Mouse (Mus musculus) stomach, embryonic 14.5 days (tissue): Measurements from ENCODE around the gene Dhrs1. TPM values are rescaled to one million over a fixed set of nuclear protein-coding genes. Genes with fewer than 3 reads are reported as not detected.
A peak's percentile ranks its signal among the peaks of the same experiment; 100 is the strongest.

Source experiments
- ATAC-seq: fragments of 200-750 bp; cut with Nextera tagmentation; 2 replicates; pipeline ENCODE4 v1.8.0; 2017; ENCODE audit warnings: low read depth, moderate TSS enrichment; ENCODE audit not compliant: insufficient number of reproducible peaks, insufficient read depth, low FRiP score
- H3K27ac ChIP-seq: fragments of 300-500 bp; sonication (generic); 2 replicates; pipeline ENCODE4 v1.5.1; 2014; ENCODE audit warnings: mild to moderate bottlenecking, low read length, moderate library complexity, mixed read lengths
- H3K27me3 ChIP-seq: fragments of 300-500 bp; sonication (generic); 2 replicates; pipeline ENCODE4 v1.6.1; 2014; ENCODE audit warnings: low read length, control low read depth, mixed read lengths; ENCODE audit not compliant: control insufficient read depth, insufficient read depth
- H3K36me3 ChIP-seq: fragments of 300-500 bp; sonication (generic); 2 replicates; pipeline ENCODE4 v1.6.1; 2014; ENCODE audit warnings: mild to moderate bottlenecking, control low read depth, low read length, moderate library complexity, mixed read lengths; ENCODE audit not compliant: control insufficient read depth, insufficient read depth
- H3K4me1 ChIP-seq: fragments of 300-500 bp; sonication (generic); 2 replicates; pipeline ENCODE4 v1.6.1; 2014; ENCODE audit warnings: low read length, control low read depth, mixed read lengths; ENCODE audit not compliant: control insufficient read depth, insufficient read depth
- H3K4me2 ChIP-seq: fragments of 300-500 bp; sonication (generic); replicated peaks from 2 replicates; pipeline ENCODE4 v1.6.1; 2014; ENCODE audit warnings: low read depth, low read length, control low read depth
- H3K4me3 ChIP-seq: fragments of 300-500 bp; sonication (generic); 2 replicates; pipeline ENCODE4 v1.5.1; 2014; ENCODE audit warnings: low read depth, low read length, control low read depth
- H3K9ac ChIP-seq: fragments of 300-500 bp; sonication (generic); replicated peaks from 2 replicates; pipeline ENCODE4 v1.6.1; 2014; ENCODE audit warnings: low read depth, mild to moderate bottlenecking, control low read depth, low read length, moderate library complexity, mixed read lengths
- H3K9me3 ChIP-seq: fragments of 300-500 bp; sonication (generic); 2 replicates; pipeline ENCODE4 v1.6.1; 2016; ENCODE audit warnings: low read depth, low read length, control low read depth; ENCODE audit not compliant: control insufficient read depth
- WGBS: fragments of 180-500 bp; shearing (Covaris S2); extraction: QIAGEN DNeasy Blood & Tissue Kit; methylation state at CpG from one replicate; pipeline ENCODE4 v1.1.7; 2014; 5-methylcytosine and 5-hydroxymethylcytosine counted together
- polyA plus RNA-seq: library from polyadenylated mRNA; unstranded; fragments of >200 nt; fragmentation: Nextera tagmentation; extraction: Ambion mirVana; gene quantifications from 2 replicates; pipeline ENCODE4 v1.2.1, GENCODE M21; 2014

The Dhrs1 gene
- 83.0 and 99.4 TPM in 2 replicates for polyA plus RNA-seq

GRCm38 (mm10) chr14:55745180-55745860 lies at the start of gene Dhrs1, which contains the start of gene Nop9:
TSS of gene Dhrs1 (minus strand) at chr14:55745690.
TSS of gene Nop9 (plus strand) at chr14:55745693.
- Histone ChIP-seq H3K4me2 (peak within 1 kb of the TSS; percentile 97), H3K27ac (0 out of 2 replicates have a peak within 1 kb of the TSS, but pooled peaks have one; percentile 18), H3K27me3 (no peaks in the 10 kb centered on the region), H3K4me3 (peak within 1 kb of the TSS; percentile 85), H3K9me3 (no peaks in the 10 kb centered on the region), H3K36me3 (peaks cover 14% of the 10 kb centered on the region; the same call in 1 of the 2 replicates), H3K4me1 (peaks cover 17% of the 10 kb centered on the region; the same call in 1 of the 2 replicates), H3K9ac (peak within 1 kb of the TSS; percentile 63)
- ATAC-seq, result peak; percentile 77; the same call in 1 of the 2 replicates
- WGBS, result 2% methylated on average over 48 of the region's 48 CpGs

- 61% methylated on average over 2 of the region's 2 CpGs for WGBS
- no peaks in the 10 kb centered on the region for H3K27me3 ChIP-seq
- no peak overlapping the region for H3K9ac ChIP-seq
- no peak for ATAC-seq
- H3K36me3 ChIP-seq, result no peaks in the 10 kb centered on the region
- no peak overlapping the region for H3K4me2 ChIP-seq
- H3K4me1 ChIP-seq, result no peaks in the 10 kb centered on the region
- no peaks in the 10 kb centered on the region for H3K9me3 ChIP-seq
- no peak overlapping the region for H3K27ac ChIP-seq
- no peak overlapping the region for H3K4me3 ChIP-seq
Observed at GRCm38 (mm10) chr14:55793946-55794345, 48.5 kb upstream of the Dhrs1 start.

- WGBS, result 68% methylated on average over 2 of the region's 2 CpGs
- no peaks in the 10 kb centered on the region for H3K27me3 ChIP-seq
- H3K36me3 ChIP-seq, result no peaks in the 10 kb centered on the region
- no peak overlapping the region for H3K9ac ChIP-seq
- no peaks in the 10 kb centered on the region for H3K9me3 ChIP-seq
- no peak overlapping the region for H3K27ac ChIP-seq
- ATAC-seq, result no peak
- H3K4me1 ChIP-seq, result no peaks in the 10 kb centered on the region
- no peak overlapping the region for H3K4me2 ChIP-seq
- no peak overlapping the region for H3K4me3 ChIP-seq
Observed at GRCm38 (mm10) chr14:55793461-55793860, 48.0 kb upstream of the Dhrs1 start.

- no peak within 1 kb of the TSS for H3K27ac ChIP-seq
- H3K4me3 ChIP-seq, result peak within 1 kb of the TSS; percentile 45
- H3K4me1 ChIP-seq, result peaks cover 7% of the 10 kb centered on the region; the same call in 1 of the 2 replicates
- peak within 1 kb of the TSS; percentile 34 for H3K9ac ChIP-seq
- no peaks in the 10 kb centered on the region for H3K36me3 ChIP-seq
- ATAC-seq, result peak; percentile 19; the same call in 1 of the 2 replicates
- H3K9me3 ChIP-seq, result no peaks in the 10 kb centered on the region
- H3K4me2 ChIP-seq, result peak within 1 kb of the TSS; percentile 68
- WGBS, result 4% methylated on average over 40 of the region's 40 CpGs
- peaks cover 6% of the 10 kb centered on the region for H3K27me3 ChIP-seq
Observed at GRCm38 (mm10) chr14:55788256-55789050, 43.0 kb upstream of the Dhrs1 start, which contains the start of gene Ripk3. TSS of gene Ripk3 (minus strand) at chr14:55788865.

- Histone ChIP-seq H3K4me2 (peak overlapping the region; percentile 68), H3K9ac (no peak overlapping the region), H3K4me3 (peak overlapping the region; percentile 45), H3K27ac (no peak overlapping the region), H3K9me3 (no peaks in the 10 kb centered on the region), H3K36me3 (no peaks in the 10 kb centered on the region), H3K4me1 (peaks cover 14% of the 10 kb centered on the region; the same call in 1 of the 2 replicates), H3K27me3 (peaks cover 6% of the 10 kb centered on the region)
- WGBS, result 38% methylated on average over 11 of the region's 11 CpGs
- no peak for ATAC-seq
Observed at GRCm38 (mm10) chr14:55787731-55788130, 42.2 kb upstream of the Dhrs1 start.

GRCm38 (mm10) chr14:55785195-55785594 lies 39.7 kb upstream of the Dhrs1 start:
- no peaks in the 10 kb centered on the region for H3K36me3 ChIP-seq
- no peak for ATAC-seq
- peaks cover 19% of the 10 kb centered on the region; the same call in 1 of the 2 replicates for H3K4me1 ChIP-seq

GRCm38 (mm10) chr14:55783958-55784235 lies 38.4 kb upstream of the Dhrs1 start, which contains the start of gene Adcy4:
TSS of gene Adcy4 (minus strand) at chr14:55784095.
- H3K4me1 ChIP-seq, result peaks cover 19% of the 10 kb centered on the region; the same call in 1 of the 2 replicates
- no peak within 1 kb of the TSS for H3K9ac ChIP-seq
- 9% methylated on average over 13 of the region's 13 CpGs for WGBS
- H3K9me3 ChIP-seq, result no peaks in the 10 kb centered on the region
- peaks cover 6% of the 10 kb centered on the region for H3K27me3 ChIP-seq
- peak within 1 kb of the TSS; percentile 40 for H3K4me3 ChIP-seq
- H3K27ac ChIP-seq, result peak within 1 kb of the TSS; percentile 58; the same call in 1 of the 2 replicates
- H3K36me3 ChIP-seq, result no peaks in the 10 kb centered on the region
- ATAC-seq, result 0 out of 2 replicates have a peak, but pooled peaks have one; percentile 10
- peak within 1 kb of the TSS; percentile 78 for H3K4me2 ChIP-seq

More at GRCm38 (mm10) chr14:55785195-55785594, 39.7 kb upstream of the Dhrs1 start:
- Histone ChIP-seq H3K4me3 (no peak overlapping the region), H3K9ac (no peak overlapping the region), H3K27me3 (peaks cover 6% of the 10 kb centered on the region), H3K27ac (no peak overlapping the region), H3K9me3 (no peaks in the 10 kb centered on the region), H3K4me2 (no peak overlapping the region)
- WGBS, result 33% methylated on average over 6 of the region's 6 CpGs
